ENCODE assay signal across 9 mouse cellular contexts in genomic region chr17:35822564-35822963, GRCm38 (mm10). TPM values are rescaled to one million over a fixed set of nuclear protein-coding genes. Genes with fewer than 3 reads are reported as not detected.
A peak's percentile ranks its signal among the peaks of the same experiment; 100 is the strongest.
DNase-seq lines count a peak whose midpoint lies in the region; ATAC-seq and TF ChIP-seq lines count a peak whose summit lies in the region.
"Had no signal": no experiment of that assay in that cellular context is flagged by ENCODE, and none has a peak within 500 bp of the region (broad histone marks: within the 10 kb centered on the region; RNA-seq: fewer than 3 reads in every experiment).

No protein-coding gene starts in this region.

- peaks cover 13% of the 10 kb centered on the region; the same call in 1 of the 2 replicates for H3K4me1 ChIP-seq in kidney, adult 2 months (ENCODE audit: control insufficient read depth, insufficient read depth, low read length)
- peaks cover 69% of the 10 kb centered on the region for H3K4me1 ChIP-seq in G1E (ENCODE audit: insufficient read depth, low read depth, low read length)
- peaks cover 33% of the 10 kb centered on the region for H3K4me1 ChIP-seq in forebrain, embryonic 15.5 days
- H3K4me1 ChIP-seq in liver, embryonic 16.5 days (ENCODE audit: control insufficient read depth, low read depth, low read length) = peaks cover 47% of the 10 kb centered on the region

- no peak for TF ChIP-seq POLR2A in kidney, adult 2 months (IDR thresholded peaks at IDR 0.05; ENCODE audit: low read depth, low read length)

- no peaks in the 10 kb centered on the region for H3K36me3 ChIP-seq in kidney, adult 2 months (ENCODE audit: control insufficient read depth, insufficient read depth, low read length)
- H3K36me3 ChIP-seq in G1E (replicated peaks) = peaks cover 41% of the 10 kb centered on the region
- peaks cover 17% of the 10 kb centered on the region for H3K36me3 ChIP-seq in forebrain, embryonic 15.5 days
- peaks cover 6% of the 10 kb centered on the region for H3K36me3 ChIP-seq in liver, embryonic 16.5 days (ENCODE audit: control insufficient read depth, insufficient read depth)

- peak overlapping the region; percentile 80 for H3K9ac ChIP-seq in forebrain, embryonic 15.5 days (replicated peaks)
- H3K9ac ChIP-seq in liver, embryonic 16.5 days (ENCODE audit: low read depth, low read length) = peak overlapping the region; percentile 85

- no peak for ATAC-seq in G1E (ENCODE audit: extremely low read depth, insufficient number of reproducible peaks, low FRiP score, poor library complexity, severe bottlenecking)
- peak; percentile 33; the same call in 1 of the 2 replicates for ATAC-seq in forebrain, embryonic 15.5 days (replicated peaks)
- ATAC-seq in liver, embryonic 16.5 days (ENCODE audit: low read depth) = no peak
- ATAC-seq in frontal cortex, adult (ENCODE audit: low TSS enrichment) = no peak

- intact Hi-C loops in left cerebral cortex, postnatal 10 days (cut with DNase I) = no loop called here

- H3K4me2 ChIP-seq in forebrain, embryonic 15.5 days (replicated peaks) = peak overlapping the region; percentile 86
- peak overlapping the region; percentile 96 for H3K4me2 ChIP-seq in liver, embryonic 16.5 days (ENCODE audit: low read depth, low read length)

- peaks cover 8% of the 10 kb centered on the region for H3K9me3 ChIP-seq in G1E (replicated peaks)
- no peaks in the 10 kb centered on the region for H3K9me3 ChIP-seq in forebrain, embryonic 15.5 days
- H3K9me3 ChIP-seq in liver, embryonic 16.5 days (replicated peaks; ENCODE audit: control insufficient read depth, low read length) = no peaks in the 10 kb centered on the region

- WGBS in kidney, adult 2 months = 6% methylated on average over 11 of the region's 11 CpGs
- 3% methylated on average over 11 of the region's 11 CpGs for WGBS in forebrain, embryonic 15.5 days
- under 1% methylated on average over 11 of the region's 11 CpGs for WGBS in liver, embryonic 16.5 days (ENCODE audit: insufficient replicate concordance)

- no peak for TF ChIP-seq CTCF in kidney, adult 2 months (conservative IDR thresholded peaks at IDR 0.05; ENCODE audit: insufficient read depth, insufficient read length, low read depth, low read length)
- TF ChIP-seq CTCF in G1E (IDR thresholded peaks at IDR 0.05; ENCODE audit: low read depth, low read length) = no peak

- H3K27ac ChIP-seq in kidney, adult 2 months (ENCODE audit: insufficient read depth, low read depth, low read length) = peak overlapping the region; percentile 94
- H3K27ac ChIP-seq in forebrain, embryonic 15.5 days (replicated peaks) = peak overlapping the region; percentile 90
- H3K27ac ChIP-seq in liver, embryonic 16.5 days (ENCODE audit: low read length) = peak overlapping the region; percentile 96

- no peaks in the 10 kb centered on the region for H3K27me3 ChIP-seq in kidney, adult 2 months (replicated peaks; ENCODE audit: control insufficient read depth, insufficient read depth, low read length)
- H3K27me3 ChIP-seq in G1E (ENCODE audit: insufficient read depth, low read length) = no peaks in the 10 kb centered on the region
- H3K27me3 ChIP-seq in forebrain, embryonic 15.5 days = no peaks in the 10 kb centered on the region; the same call in 1 of the 2 replicates
- no peaks in the 10 kb centered on the region for H3K27me3 ChIP-seq in liver, embryonic 16.5 days (ENCODE audit: control insufficient read depth, insufficient read depth, low read depth, low read length)
- H3K27me3 ChIP-seq: Patski had no signal

- no peak for DNase-seq in kidney, adult 2 months
- no peak for DNase-seq in kidney, postnatal 4 days
- DNase-seq in G1E (ENCODE audit: low spot score) = no peak
- DNase-seq in right cerebral cortex, adult 18-20 months = no peak
- no peak for DNase-seq in left cerebral cortex, postnatal 10 days (ENCODE audit: extremely low spot score in 1 of 2, low spot score in 2 of 2)

- peak overlapping the region; percentile 95 for H3K4me3 ChIP-seq in kidney, adult 2 months (ENCODE audit: insufficient read depth, low read depth, low read length)
- peak overlapping the region; percentile 87 for H3K4me3 ChIP-seq in G1E (ENCODE audit: low read depth, low read length)
- peak overlapping the region; percentile 86 for H3K4me3 ChIP-seq in forebrain, embryonic 15.5 days
- H3K4me3 ChIP-seq in liver, embryonic 16.5 days (ENCODE audit: low read depth, low read length) = peak overlapping the region; percentile 84

RNA-seq across cellular contexts. Expression of gene Flot1, which starts 0.5 kb away (rescaled TPM):
- polyA plus RNA-seq in kidney, adult 2 months (2012; rRNA removed) = 45.3 and 45.7 TPM in 2 replicates
- 68.5 and 73.7 TPM in 2 replicates for total RNA-seq in G1E (2014; fragmentation: Nextera tagmentation)
- total RNA-seq in G1E (2017) = 93.5 and 97.6 TPM in 2 replicates
- 65.3 and 84.9 TPM in 2 replicates for polyA plus RNA-seq in G1E (2012)
- polyA plus RNA-seq in forebrain, embryonic 15.5 days (2015; fragmentation: Nextera tagmentation; extraction: Ambion mirVana) = 68.3 and 75.1 TPM in 2 replicates
- polyA plus RNA-seq in liver, embryonic 16.5 days (2015; fragmentation: Nextera tagmentation; extraction: Ambion mirVana) = 32.7 and 33.6 TPM in 2 replicates
- 100 to 1,000 TPM; 171 to 178 TPM for total RNA-seq in left cerebral cortex, postnatal 10 days (2021)

RNA-seq across cellular contexts. Expression of gene Ier3, which starts 1.1 kb away (rescaled TPM):
- 26.3 and 28.4 TPM in 2 replicates for polyA plus RNA-seq in kidney, adult 2 months (2012; rRNA removed)
- 13.7 and 21.4 TPM in 2 replicates for total RNA-seq in G1E (2014; fragmentation: Nextera tagmentation)
- 49.5 and 61.2 TPM in 2 replicates for total RNA-seq in G1E (2017)
- polyA plus RNA-seq in G1E (2012) = 33.5 and 39.8 TPM in 2 replicates
- polyA plus RNA-seq in forebrain, embryonic 15.5 days (2015; fragmentation: Nextera tagmentation; extraction: Ambion mirVana) = 7.3 and 8.1 TPM in 2 replicates
- polyA plus RNA-seq in liver, embryonic 16.5 days (2015; fragmentation: Nextera tagmentation; extraction: Ambion mirVana) = 15.8 and 19.4 TPM in 2 replicates
- 1 to 10 TPM; 5.4 to 5.8 TPM for total RNA-seq in left cerebral cortex, postnatal 10 days (2021)

RNA-seq across cellular contexts. Expression of gene Tubb5, which starts 15.5 kb away (rescaled TPM):
- polyA plus RNA-seq in kidney, adult 2 months (2012; rRNA removed) = 98.9 and 109 TPM in 2 replicates
- total RNA-seq in G1E (2014; fragmentation: Nextera tagmentation) (677 and 817 TPM in 2 replicates), G1E (2017) (849 and 1,028 TPM in 2 replicates)
- 299 and 510 TPM in 2 replicates for polyA plus RNA-seq in G1E (2012)
- polyA plus RNA-seq in forebrain, embryonic 15.5 days (2015; fragmentation: Nextera tagmentation; extraction: Ambion mirVana) = 1,924 and 1,932 TPM in 2 replicates
- polyA plus RNA-seq in liver, embryonic 16.5 days (2015; fragmentation: Nextera tagmentation; extraction: Ambion mirVana) = 328 and 345 TPM in 2 replicates
- 1,000 to 10,000 TPM; 1,429 to 1,573 TPM for total RNA-seq in left cerebral cortex, postnatal 10 days (2021)

RNA-seq across cellular contexts. Expression of gene Mdc1, which starts 18.8 kb away (rescaled TPM):
- polyA plus RNA-seq in kidney, adult 2 months (2012; rRNA removed) = 5.7 TPM in 2 replicates
- 197 and 209 TPM in 2 replicates for total RNA-seq in G1E (2014; fragmentation: Nextera tagmentation)
- total RNA-seq in G1E (2017) = 10.8 and 15.8 TPM in 2 replicates
- 18.2 and 29.7 TPM in 2 replicates for polyA plus RNA-seq in G1E (2012)
- polyA plus RNA-seq in forebrain, embryonic 15.5 days (2015; fragmentation: Nextera tagmentation; extraction: Ambion mirVana) = 11.7 TPM in 2 replicates
- polyA plus RNA-seq in liver, embryonic 16.5 days (2015; fragmentation: Nextera tagmentation; extraction: Ambion mirVana) = 10.0 and 10.3 TPM in 2 replicates
- total RNA-seq in left cerebral cortex, postnatal 10 days (2021) = 10 to 100 TPM; 12.5 to 19.1 TPM

RNA-seq across cellular contexts. Expression of gene Nrm, which starts 38.6 kb away (rescaled TPM):
- 4.0 and 6.3 TPM in 2 replicates for polyA plus RNA-seq in kidney, adult 2 months (2012; rRNA removed)
- total RNA-seq in G1E (2014; fragmentation: Nextera tagmentation) (39.9 and 59.9 TPM in 2 replicates), G1E (2017) (51.0 and 53.3 TPM in 2 replicates)
- polyA plus RNA-seq in G1E (2012) = 23.4 and 33.1 TPM in 2 replicates
- 24.5 and 28.3 TPM in 2 replicates for polyA plus RNA-seq in forebrain, embryonic 15.5 days (2015; fragmentation: Nextera tagmentation; extraction: Ambion mirVana)
- 20.7 and 21.1 TPM in 2 replicates for polyA plus RNA-seq in liver, embryonic 16.5 days (2015; fragmentation: Nextera tagmentation; extraction: Ambion mirVana)
- total RNA-seq in left cerebral cortex, postnatal 10 days (2021) = 10 to 100 TPM in 1 of 2 experiments, 1 to 10 TPM in 1; 6.0 to 11.8 TPM
